Mouse (Mus musculus) forebrain, embryonic 10.5 days (tissue): ENCODE measurements at regions not wholly inside any gene's neighbourhood (a gene's known extent, or its start where the extent isn't known, plus 50 kb on each side); places are given as distances from the start of the nearest gene placed in this dataset.

Experiments
- DNase-seq: peaks from one replicate; pipeline ENCODE4 v3.0.0-alpha.2; 2017; ENCODE audit warnings: low spot score; ENCODE audit errors: extremely low spot score
- H3K27ac ChIP-seq: fragments of 300-500 bp; sonication (generic); 2 replicates; pipeline ENCODE4 v1.5.1; 2016; ENCODE audit warnings: mild to moderate bottlenecking
- H3K27me3 ChIP-seq: fragments of 300-500 bp; sonication (generic); 2 replicates; pipeline ENCODE4 v1.6.1; 2016; ENCODE audit warnings: mild to moderate bottlenecking; ENCODE audit not compliant: poor library complexity, severe bottlenecking
- H3K36me3 ChIP-seq: fragments of 300-500 bp; sonication (generic); replicated peaks from 2 replicates; pipeline ENCODE4 v1.6.1; 2016; ENCODE audit warnings: mild to moderate bottlenecking, moderate library complexity
- H3K4me1 ChIP-seq: fragments of 300-500 bp; sonication (generic); 2 replicates; pipeline ENCODE4 v1.6.1; 2016
- H3K4me3 ChIP-seq: fragments of 300-500 bp; sonication (generic); 2 replicates; pipeline ENCODE4 v1.5.1; 2016; ENCODE audit warnings: mild to moderate bottlenecking, moderate library complexity
- H3K9me3 ChIP-seq: fragments of 300-500 bp; sonication (generic); 2 replicates; pipeline ENCODE4 v1.6.1; 2016; ENCODE audit warnings: mild to moderate bottlenecking, moderate library complexity
- WGBS: fragments of 180-500 bp; shearing (Covaris S2); methylation state at CpG from one replicate; pipeline ENCODE4 v1.1.7; 2016; 5-methylcytosine and 5-hydroxymethylcytosine counted together

DNA sequence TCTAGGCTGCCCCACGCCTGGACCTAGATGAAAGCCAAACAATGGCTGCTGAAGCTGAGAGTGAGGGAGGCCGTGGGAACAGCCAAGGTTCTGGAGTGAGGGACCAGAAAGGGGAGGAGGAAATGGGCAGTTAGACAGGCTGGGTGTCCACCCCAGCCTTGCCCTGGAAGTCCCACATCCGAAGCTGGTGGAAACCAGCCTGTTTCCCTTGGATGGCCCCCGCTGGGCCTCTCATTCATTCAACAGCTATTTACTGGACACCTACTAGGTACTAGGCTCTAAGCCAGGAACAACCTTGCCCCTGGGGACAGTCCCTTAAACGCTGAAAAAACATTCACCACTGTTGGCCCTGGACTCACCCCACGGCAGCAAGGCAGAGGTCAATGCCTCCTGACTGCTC, 139.2 kb downstream of the Zfp36l2 start:
- 68% methylated on average over 6 of the region's 6 CpGs for WGBS
- H3K36me3 ChIP-seq = no peaks in the 10 kb centered on the region
- no peak for DNase-seq
- H3K4me1 ChIP-seq = peaks cover 22% of the 10 kb centered on the region
- peak overlapping the region; percentile 56; the same call in 1 of the 2 replicates for H3K27ac ChIP-seq
- H3K4me3 ChIP-seq = no peak overlapping the region
- no peaks in the 10 kb centered on the region for H3K27me3 ChIP-seq
- H3K9me3 ChIP-seq = peaks cover 14% of the 10 kb centered on the region; the same call in 1 of the 2 replicates

DNA sequence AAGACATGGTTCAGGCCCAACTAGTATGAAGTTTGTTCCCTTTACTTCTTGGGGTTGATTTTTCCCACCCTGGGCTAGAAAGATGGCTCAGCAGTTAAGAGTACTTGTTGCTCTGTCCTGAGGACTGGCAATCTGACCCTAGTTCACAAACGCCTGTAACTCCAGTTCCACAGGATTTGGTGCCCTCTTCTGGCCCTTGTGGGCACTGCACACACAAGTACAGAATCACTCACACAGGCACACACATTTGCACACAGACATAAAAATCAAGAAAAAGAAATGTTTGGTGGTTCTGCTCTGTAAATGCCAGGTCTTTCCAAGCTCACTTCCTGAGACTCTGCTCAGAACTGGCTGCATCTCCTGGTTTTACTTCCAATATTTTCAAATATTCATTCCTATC, 140.2 kb downstream of the Zfp36l2 start:
- Histone ChIP-seq H3K4me3 (no peak overlapping the region), H3K4me1 (peaks cover 27% of the 10 kb centered on the region), H3K27me3 (no peaks in the 10 kb centered on the region), H3K36me3 (no peaks in the 10 kb centered on the region), H3K9me3 (peaks cover 14% of the 10 kb centered on the region; the same call in 1 of the 2 replicates), H3K27ac (no peak overlapping the region)
- no peak for DNase-seq
- WGBS = 73% methylated on average over 1 of the region's 1 CpGs

DNA sequence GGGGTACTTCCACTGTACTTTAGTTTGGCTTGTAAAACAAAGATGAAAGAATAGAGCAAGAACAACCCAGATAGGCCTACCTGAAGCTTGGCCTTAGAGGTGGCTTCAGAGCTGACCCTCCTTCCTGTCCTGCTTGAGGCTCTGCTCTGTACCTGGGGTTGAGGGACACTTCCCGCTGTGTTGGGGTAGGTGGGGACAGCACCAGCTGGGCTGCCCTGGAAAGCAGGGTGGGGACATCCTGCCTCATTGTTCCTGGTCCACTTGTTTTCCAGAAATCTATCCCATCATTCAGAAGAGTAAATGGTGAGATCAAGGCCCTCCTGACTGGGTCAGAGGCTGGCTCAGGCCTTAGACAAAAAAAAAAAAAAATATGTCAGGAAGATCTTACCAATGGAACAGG, 141.9 kb downstream of the Zfp36l2 start:
- no peak for DNase-seq
- Histone ChIP-seq H3K27ac (0 out of 2 replicates have a peak overlapping the region, but pooled peaks have one; percentile 56), H3K36me3 (no peaks in the 10 kb centered on the region), H3K9me3 (peaks cover 14% of the 10 kb centered on the region; the same call in 1 of the 2 replicates), H3K4me1 (peaks cover 27% of the 10 kb centered on the region), H3K4me3 (no peak overlapping the region), H3K27me3 (no peaks in the 10 kb centered on the region)
- WGBS = 87% methylated on average over 1 of the region's 1 CpGs

DNA sequence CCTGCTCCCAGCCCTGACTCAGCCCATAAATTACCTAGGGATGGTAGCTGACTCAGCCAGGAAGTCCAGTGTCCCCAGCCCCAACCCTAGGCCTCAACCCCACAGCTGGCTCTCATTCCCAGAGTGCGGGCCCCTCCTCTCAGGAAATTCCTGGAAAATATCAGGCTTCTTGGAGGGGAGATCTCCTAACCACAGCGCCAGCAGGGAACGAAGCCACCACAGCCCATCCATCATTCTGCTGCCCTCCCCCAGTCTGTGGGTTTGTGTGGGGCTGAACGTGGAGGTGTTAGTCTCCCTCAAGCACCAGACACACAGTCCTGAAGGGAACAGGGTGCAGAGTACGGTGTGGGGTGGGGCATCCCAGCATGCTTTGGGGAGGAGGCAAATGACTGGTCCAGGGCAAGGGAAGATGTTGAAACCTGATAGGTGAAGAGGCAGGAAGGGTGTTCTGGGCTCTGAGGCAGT, 143.2 kb downstream of the Zfp36l2 start:
- H3K4me3 ChIP-seq = no peak overlapping the region
- H3K27me3 ChIP-seq = no peaks in the 10 kb centered on the region
- WGBS = 69% methylated on average over 5 of the region's 5 CpGs
- H3K9me3 ChIP-seq = peaks cover 14% of the 10 kb centered on the region; the same call in 1 of the 2 replicates
- H3K27ac ChIP-seq = peak overlapping the region; percentile 80
- DNase-seq = no peak
- peaks cover 27% of the 10 kb centered on the region for H3K4me1 ChIP-seq
- H3K36me3 ChIP-seq = no peaks in the 10 kb centered on the region

DNA sequence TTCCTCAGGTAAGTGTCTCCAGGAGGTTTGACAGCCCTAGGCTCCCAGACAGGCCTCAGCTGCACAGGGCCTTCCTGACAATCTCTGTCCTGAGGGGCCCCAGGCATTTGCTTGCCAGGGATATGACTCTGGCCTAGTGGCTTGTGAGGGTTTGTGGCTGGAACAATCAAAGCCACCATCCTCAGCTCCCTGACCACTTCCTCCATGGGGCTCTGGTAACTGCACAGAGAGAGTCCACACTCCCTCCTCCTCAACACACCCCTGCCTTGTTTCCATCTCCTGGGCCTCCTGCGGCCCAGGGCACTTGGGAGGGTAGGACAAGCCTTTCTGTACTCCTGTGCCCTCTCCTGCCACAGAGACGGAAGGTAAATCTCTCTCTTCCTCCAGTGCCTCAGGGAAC, 144.6 kb downstream of the Zfp36l2 start:
- Histone ChIP-seq H3K36me3 (no peaks in the 10 kb centered on the region), H3K4me1 (peaks cover 28% of the 10 kb centered on the region), H3K4me3 (no peak overlapping the region), H3K9me3 (peaks cover 9% of the 10 kb centered on the region; the same call in 1 of the 2 replicates), H3K27ac (peak overlapping the region; percentile 80), H3K27me3 (no peaks in the 10 kb centered on the region)
- no peak for DNase-seq
- WGBS = 78% methylated on average over 2 of the region's 2 CpGs

DNA sequence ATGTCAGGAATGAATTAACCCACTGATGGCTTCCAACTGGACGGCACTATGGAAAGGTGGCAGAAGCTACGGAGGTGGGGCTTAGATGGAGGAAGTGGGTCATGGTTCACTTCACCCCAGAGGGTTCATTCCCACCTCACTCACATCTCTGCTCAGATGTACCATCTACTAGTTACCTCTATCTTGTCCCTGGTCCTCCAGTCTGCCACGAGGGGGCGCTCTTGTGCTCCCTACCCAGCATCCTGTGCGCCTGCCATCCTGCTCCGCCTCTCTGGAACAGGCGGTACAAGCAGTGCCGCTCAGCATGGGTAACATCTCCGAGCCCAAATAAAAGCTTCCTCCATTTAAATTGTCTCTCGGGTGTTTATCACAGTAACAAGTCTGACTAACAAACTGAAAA, 148.3 kb downstream of the Zfp36l2 start:
- DNase-seq = no peak
- H3K4me3 ChIP-seq = no peak overlapping the region
- 81% methylated on average over 10 of the region's 10 CpGs for WGBS
- no peak overlapping the region for H3K27ac ChIP-seq
- no peaks in the 10 kb centered on the region for H3K36me3 ChIP-seq
- H3K9me3 ChIP-seq = no peaks in the 10 kb centered on the region; the same call in 1 of the 2 replicates
- H3K27me3 ChIP-seq = no peaks in the 10 kb centered on the region
- H3K4me1 ChIP-seq = peaks cover 29% of the 10 kb centered on the region

DNA sequence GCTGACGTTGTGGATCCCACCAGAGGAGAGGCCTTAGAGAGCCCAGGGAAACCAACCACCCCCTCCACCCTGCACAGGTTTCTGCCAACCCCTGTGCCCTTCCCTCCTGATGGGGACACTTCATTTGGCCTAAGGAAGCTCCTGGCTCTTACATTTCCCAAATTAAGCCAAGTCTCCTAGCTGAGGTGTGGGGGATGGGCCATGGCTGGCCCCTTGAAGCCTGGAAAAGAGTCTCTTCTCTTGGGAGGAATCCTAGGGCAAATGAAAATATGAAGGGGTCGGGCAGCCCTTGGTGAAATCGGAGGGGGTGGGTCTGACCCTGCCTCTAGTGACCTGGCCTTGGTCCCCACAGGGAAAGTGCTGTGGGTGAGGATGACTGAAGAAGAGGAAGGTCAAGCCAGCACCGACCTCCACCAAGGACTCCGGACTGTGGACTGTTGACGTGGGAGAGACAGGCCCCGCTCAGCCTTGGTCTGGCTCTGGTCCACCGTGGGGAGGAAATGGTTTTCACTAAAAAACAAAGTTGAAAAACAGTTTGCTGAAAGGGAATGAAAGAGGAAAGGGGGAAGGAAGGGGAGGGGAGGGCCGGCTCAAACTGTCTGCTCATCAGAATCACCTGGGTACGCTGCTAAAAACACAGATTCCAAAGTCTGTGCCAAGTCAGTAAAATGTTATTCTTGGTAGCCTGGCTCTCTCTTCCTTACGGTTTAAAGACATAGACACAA, 150.0 kb downstream of the Zfp36l2 start:
- no peaks in the 10 kb centered on the region for H3K36me3 ChIP-seq
- 0 out of 2 replicates have a peak, but pooled peaks cover 4% of the 10 kb centered on the region for H3K27me3 ChIP-seq
- no peaks in the 10 kb centered on the region; the same call in 1 of the 2 replicates for H3K9me3 ChIP-seq
- H3K4me1 ChIP-seq = peaks cover 32% of the 10 kb centered on the region
- peak overlapping the region; percentile 58 for H3K27ac ChIP-seq
- no peak for DNase-seq
- no peak overlapping the region for H3K4me3 ChIP-seq
- 80% methylated on average over 11 of the region's 11 CpGs for WGBS

DNA sequence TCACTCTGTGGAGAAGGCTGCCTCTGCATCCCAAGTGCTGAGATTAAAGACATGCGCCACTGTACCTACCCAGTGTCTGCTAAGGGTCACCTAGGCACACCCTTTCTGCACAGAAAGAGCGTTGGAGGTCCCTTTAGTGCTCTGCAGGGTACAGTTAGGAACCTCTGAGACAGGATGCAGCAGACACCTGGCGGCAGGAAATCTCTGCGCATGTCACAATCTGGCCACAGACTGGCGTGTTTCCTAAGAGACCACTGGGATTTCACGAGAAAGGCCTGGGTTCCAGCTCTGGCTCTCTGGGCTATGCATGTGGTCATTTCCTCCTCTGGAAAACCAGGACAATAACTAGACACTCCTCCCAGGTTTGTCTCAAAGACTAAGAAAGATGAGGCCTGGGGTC, 151.7 kb downstream of the Zfp36l2 start:
- WGBS = 92% methylated on average over 6 of the region's 6 CpGs
- no peaks in the 10 kb centered on the region for H3K36me3 ChIP-seq
- no peak for DNase-seq
- H3K9me3 ChIP-seq = no peaks in the 10 kb centered on the region; the same call in 1 of the 2 replicates
- peaks cover 35% of the 10 kb centered on the region for H3K4me1 ChIP-seq
- H3K27ac ChIP-seq = peak overlapping the region; percentile 40; the same call in 1 of the 2 replicates
- no peak overlapping the region for H3K4me3 ChIP-seq
- 0 out of 2 replicates have a peak, but pooled peaks cover 10% of the 10 kb centered on the region for H3K27me3 ChIP-seq

DNA sequence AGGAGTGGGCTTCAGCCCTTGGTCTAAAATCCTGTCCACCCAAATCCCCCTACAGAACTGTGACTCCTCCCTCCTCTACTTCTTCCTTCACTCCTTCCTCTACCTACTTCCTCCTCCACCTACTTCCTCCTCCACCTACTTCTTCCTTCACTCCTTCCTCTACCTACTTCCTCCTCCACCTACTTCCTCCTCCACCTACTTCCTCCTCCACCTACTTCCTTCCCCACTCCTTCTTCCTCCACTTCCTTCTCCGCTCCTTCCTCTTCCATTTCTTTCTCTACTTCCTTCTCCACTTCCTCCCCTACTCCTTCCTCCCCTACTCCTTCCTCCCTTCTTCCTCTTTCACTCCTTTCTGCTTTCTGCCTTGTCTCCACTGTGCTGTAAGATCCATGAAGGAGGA, 152.9 kb downstream of the Zfp36l2 start:
- H3K4me1 ChIP-seq = peaks cover 37% of the 10 kb centered on the region
- WGBS = 91% methylated on average over 1 of the region's 1 CpGs
- H3K27ac ChIP-seq = peak overlapping the region; percentile 11; the same call in 1 of the 2 replicates
- DNase-seq = no peak
- H3K4me3 ChIP-seq = no peak overlapping the region
- no peaks in the 10 kb centered on the region for H3K36me3 ChIP-seq
- H3K27me3 ChIP-seq = peaks cover 12% of the 10 kb centered on the region
- H3K9me3 ChIP-seq = peaks cover 3% of the 10 kb centered on the region; the same call in 1 of the 2 replicates

DNA sequence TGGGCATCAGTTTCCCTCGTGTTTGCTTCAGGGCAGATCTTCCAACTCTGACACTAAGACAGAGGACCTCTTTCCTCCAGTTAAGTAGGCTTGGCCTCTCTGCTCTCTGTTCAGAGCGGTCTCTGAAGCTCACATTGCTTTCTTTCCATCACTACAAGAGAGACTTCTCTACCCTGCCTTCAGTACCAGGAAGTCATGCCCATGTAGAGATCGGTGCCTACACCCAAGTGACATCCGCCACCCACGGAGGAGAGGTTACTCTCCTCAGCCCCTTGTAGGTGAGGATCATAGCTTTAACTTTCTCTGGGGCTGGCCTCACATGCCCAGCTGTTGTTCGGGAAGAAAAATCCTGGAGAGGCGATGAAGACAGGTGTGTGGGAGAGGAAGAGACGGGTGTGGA, 155.3 kb downstream of the Zfp36l2 start:
- H3K4me3 ChIP-seq = no peak overlapping the region
- 91% methylated on average over 8 of the region's 8 CpGs for WGBS
- H3K27me3 ChIP-seq = peaks cover 29% of the 10 kb centered on the region
- no peak for DNase-seq
- no peaks in the 10 kb centered on the region for H3K36me3 ChIP-seq
- H3K9me3 ChIP-seq = 0 out of 2 replicates have a peak, but pooled peaks cover 3% of the 10 kb centered on the region
- peaks cover 47% of the 10 kb centered on the region for H3K4me1 ChIP-seq
- H3K27ac ChIP-seq = peak overlapping the region; percentile 51

DNA sequence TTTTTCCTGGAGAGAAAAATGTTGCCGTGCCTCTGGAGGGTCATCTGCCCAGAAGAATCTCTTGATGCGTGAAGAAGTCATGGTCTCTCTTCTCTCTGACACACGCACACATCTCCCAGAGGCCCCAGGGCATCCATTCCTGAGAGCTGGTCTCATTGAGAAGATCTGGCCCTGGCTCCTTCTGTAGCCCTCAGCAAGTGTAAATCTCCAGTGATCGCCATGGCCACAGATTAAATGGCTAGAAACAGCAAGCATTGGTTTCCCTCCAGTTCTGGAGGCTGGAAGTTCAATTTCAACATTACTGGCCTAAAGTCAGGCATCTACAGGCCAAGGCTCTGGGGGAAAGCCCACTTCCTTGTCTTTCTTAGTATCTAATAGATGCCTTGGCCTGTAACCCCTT, 155.9 kb downstream of the Zfp36l2 start:
- H3K9me3 ChIP-seq = 0 out of 2 replicates have a peak, but pooled peaks cover 3% of the 10 kb centered on the region
- no peaks in the 10 kb centered on the region for H3K36me3 ChIP-seq
- H3K27me3 ChIP-seq = peaks cover 36% of the 10 kb centered on the region
- WGBS = 86% methylated on average over 4 of the region's 4 CpGs
- H3K27ac ChIP-seq = peak overlapping the region; percentile 35; the same call in 1 of the 2 replicates
- H3K4me3 ChIP-seq = no peak overlapping the region
- DNase-seq = no peak
- peaks cover 47% of the 10 kb centered on the region for H3K4me1 ChIP-seq

DNA sequence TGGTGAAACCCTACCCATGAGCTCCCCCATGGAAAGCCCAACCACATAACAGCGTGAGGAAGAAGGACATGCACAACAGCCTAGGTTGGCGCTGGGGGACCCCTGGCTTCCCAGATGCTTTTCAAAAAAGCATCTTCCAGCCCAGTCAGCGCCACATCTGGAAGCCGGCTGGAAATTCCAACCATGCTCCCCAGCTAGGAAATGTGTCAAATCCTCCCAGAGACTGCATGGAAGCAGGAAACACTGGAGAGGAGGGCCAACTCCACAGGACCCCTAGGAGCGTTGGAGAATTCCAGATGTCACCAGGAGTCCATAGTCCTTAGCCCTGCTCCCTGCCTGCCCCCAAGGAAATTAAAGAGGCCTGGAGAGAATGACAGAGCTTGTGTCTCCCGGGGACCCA, 156.4 kb downstream of the Zfp36l2 start:
- DNase-seq = no peak
- H3K27ac ChIP-seq = 0 out of 2 replicates have a peak overlapping the region, but pooled peaks have one; percentile 9
- WGBS = 76% methylated on average over 6 of the region's 6 CpGs

DNA sequence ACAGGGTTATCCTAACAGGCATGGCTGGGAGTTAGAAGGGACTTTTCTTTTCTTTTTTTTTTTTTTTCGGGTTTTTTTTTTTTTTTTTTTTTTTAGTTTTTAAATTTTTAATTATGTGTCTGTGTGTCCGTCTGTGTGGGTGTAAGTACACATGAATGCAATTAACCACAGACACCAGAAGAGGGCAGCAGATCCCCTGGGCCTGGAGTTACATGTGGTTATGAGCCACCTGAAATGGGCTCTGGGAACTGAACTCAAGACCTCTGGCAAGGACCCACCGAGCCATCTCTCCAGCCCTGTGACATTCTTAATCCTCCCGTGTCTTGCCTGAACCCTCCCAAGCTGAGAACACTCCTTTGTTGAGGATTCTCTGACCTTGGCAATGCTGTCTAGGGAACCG, 157.0 kb downstream of the Zfp36l2 start:
- Histone ChIP-seq H3K4me3 (no peak overlapping the region), H3K36me3 (no peaks in the 10 kb centered on the region), H3K27ac (no peak overlapping the region), H3K4me1 (peaks cover 57% of the 10 kb centered on the region), H3K27me3 (peaks cover 47% of the 10 kb centered on the region), H3K9me3 (0 out of 2 replicates have a peak, but pooled peaks cover 3% of the 10 kb centered on the region)
- DNase-seq = no peak
- WGBS = 77% methylated on average over 5 of the region's 5 CpGs

More for the DNA sequence above, 156.4 kb downstream of the Zfp36l2 start:
- H3K4me3 ChIP-seq = no peak overlapping the region
- H3K4me1 ChIP-seq = peaks cover 50% of the 10 kb centered on the region
- peaks cover 40% of the 10 kb centered on the region for H3K27me3 ChIP-seq
- H3K36me3 ChIP-seq = no peaks in the 10 kb centered on the region
- 0 out of 2 replicates have a peak, but pooled peaks cover 3% of the 10 kb centered on the region for H3K9me3 ChIP-seq
